ENCODE assay signal across 10 mouse cellular contexts in genomic region chr6:6861086-6861797, GRCm38 (mm10). TPM values are rescaled to one million over a fixed set of nuclear protein-coding genes. Genes with fewer than 3 reads are reported as not detected.
A peak's percentile ranks its signal among the peaks of the same experiment; 100 is the strongest.
DNase-seq lines count a peak whose midpoint lies in the region; ATAC-seq lines count a peak whose summit lies in the region.
"Had no signal": no experiment of that assay in that cellular context is flagged by ENCODE, and none has a peak within 500 bp of the region (broad histone marks: within the 10 kb centered on the region; RNA-seq: fewer than 3 reads in every experiment).

No protein-coding gene starts in this region.

- H3K9ac ChIP-seq in kidney, embryonic 16.5 days (replicated peaks; ENCODE audit: low read length): no peak overlapping the region
- H3K9ac ChIP-seq in embryonic facial prominence, embryonic 15.5 days: no peak overlapping the region
- no peak overlapping the region for H3K9ac ChIP-seq in limb, embryonic 15.5 days
- H3K9ac ChIP-seq: neural tube, embryonic 13.5 days had no signal

- H3K27me3 ChIP-seq in kidney, embryonic 16.5 days (ENCODE audit: insufficient read depth, low read length): peaks cover 91% of the 10 kb centered on the region
- peaks cover 89% of the 10 kb centered on the region for H3K27me3 ChIP-seq in embryonic facial prominence, embryonic 15.5 days
- peaks cover 92% of the 10 kb centered on the region for H3K27me3 ChIP-seq in limb, embryonic 15.5 days

- H3K4me3 ChIP-seq in kidney, embryonic 16.5 days (ENCODE audit: low read length): no peak overlapping the region
- H3K4me3 ChIP-seq in brown adipose tissue, adult 24 weeks (ENCODE audit: insufficient read depth, low read depth, low read length): 0 out of 2 replicates have a peak overlapping the region, but pooled peaks have one; percentile 26
- peak overlapping the region; percentile 30 for H3K4me3 ChIP-seq in embryonic facial prominence, embryonic 15.5 days (replicated peaks)
- peak overlapping the region; percentile 17 for H3K4me3 ChIP-seq in limb, embryonic 15.5 days
- H3K4me3 ChIP-seq: neural tube, embryonic 13.5 days had no signal

- H3K4me2 ChIP-seq in kidney, embryonic 16.5 days (replicated peaks; ENCODE audit: low read depth, low read length): peak overlapping the region; percentile 29; the same call in 1 of the 2 replicates
- peak overlapping the region; percentile 39 for H3K4me2 ChIP-seq in embryonic facial prominence, embryonic 15.5 days (replicated peaks)
- H3K4me2 ChIP-seq in limb, embryonic 15.5 days: peak overlapping the region; percentile 32

- under 1% methylated on average over 21 of the region's 21 CpGs for WGBS in kidney, embryonic 16.5 days
- WGBS in embryonic facial prominence, embryonic 15.5 days: 4% methylated on average over 21 of the region's 21 CpGs
- WGBS in limb, embryonic 15.5 days: 2% methylated on average over 21 of the region's 21 CpGs

- peaks cover 26% of the 10 kb centered on the region for H3K4me1 ChIP-seq in kidney, embryonic 16.5 days (ENCODE audit: insufficient read depth, low read length)
- peaks cover 6% of the 10 kb centered on the region; the same call in 1 of the 2 replicates for H3K4me1 ChIP-seq in brown adipose tissue, adult 24 weeks (ENCODE audit: control insufficient read depth, insufficient read depth, insufficient read length, low read length)
- H3K4me1 ChIP-seq in embryonic facial prominence, embryonic 15.5 days: peaks cover 37% of the 10 kb centered on the region
- peaks cover 43% of the 10 kb centered on the region for H3K4me1 ChIP-seq in limb, embryonic 15.5 days

- H3K27ac ChIP-seq in kidney, embryonic 16.5 days (ENCODE audit: low read length): no peak overlapping the region
- no peak overlapping the region for H3K27ac ChIP-seq in brown adipose tissue, adult 24 weeks (replicated peaks; ENCODE audit: low read depth, low read length)
- no peak overlapping the region for H3K27ac ChIP-seq in embryonic facial prominence, embryonic 15.5 days (replicated peaks)
- H3K27ac ChIP-seq in limb, embryonic 15.5 days: no peak overlapping the region
- H3K27ac ChIP-seq: neural tube, embryonic 13.5 days had no signal

- no peak for DNase-seq in kidney, adult 11 months
- DNase-seq in right cerebral cortex, postnatal 25 days: no peak
- DNase-seq in kidney, postnatal 10 days: no peak
- DNase-seq in cerebellum, adult 9-10 months: no peak
- DNase-seq: lung, adult 18-20 months had no signal

- no peaks in the 10 kb centered on the region for H3K36me3 ChIP-seq in kidney, embryonic 16.5 days (ENCODE audit: insufficient read depth, low read length)
- no peaks in the 10 kb centered on the region for H3K36me3 ChIP-seq in embryonic facial prominence, embryonic 15.5 days
- H3K36me3 ChIP-seq in limb, embryonic 15.5 days: no peaks in the 10 kb centered on the region
- H3K36me3 ChIP-seq: neural tube, embryonic 13.5 days had no signal

- ATAC-seq in kidney, embryonic 16.5 days (ENCODE audit: low FRiP score, low TSS enrichment): no peak
- no peak for ATAC-seq in embryonic facial prominence, embryonic 15.5 days (ENCODE audit: insufficient number of reproducible peaks, low FRiP score, low TSS enrichment, low read depth)
- no peak for ATAC-seq in limb, embryonic 15.5 days (ENCODE audit: insufficient number of reproducible peaks, low FRiP score, low TSS enrichment, low read depth)

- H3K9me3 ChIP-seq in kidney, embryonic 16.5 days (ENCODE audit: low read length): no peaks in the 10 kb centered on the region
- no peaks in the 10 kb centered on the region for H3K9me3 ChIP-seq in embryonic facial prominence, embryonic 15.5 days (replicated peaks)
- no peaks in the 10 kb centered on the region for H3K9me3 ChIP-seq in limb, embryonic 15.5 days
- H3K9me3 ChIP-seq: neural tube, embryonic 13.5 days had no signal

RNA-seq across cellular contexts. Expression of gene Dlx6, which starts 1.9 kb away (rescaled TPM):
- not detected in 2 replicates for polyA plus RNA-seq in kidney, embryonic 16.5 days (2015; fragmentation: Nextera tagmentation; extraction: Ambion mirVana)
- polyA plus RNA-seq in brown adipose tissue, adult 24 weeks (2012; ENCODE audit: insufficient read depth, insufficient read length, missing spikeins): not detected in 2 replicates
- 2.7 and 3.2 TPM in 2 replicates for polyA plus RNA-seq in embryonic facial prominence, embryonic 15.5 days (2015; fragmentation: Nextera tagmentation; extraction: Ambion mirVana)
- 1.5 and 1.7 TPM in 2 replicates for polyA plus RNA-seq in limb, embryonic 15.5 days (2015; fragmentation: Nextera tagmentation; extraction: Ambion mirVana)
- polyA plus RNA-seq: neural tube, embryonic 13.5 days had no signal

RNA-seq across cellular contexts. Expression of gene Dlx5, which starts 20.6 kb away (rescaled TPM):
- 0.22 and 0.47 TPM in 2 replicates for polyA plus RNA-seq in kidney, embryonic 16.5 days (2015; fragmentation: Nextera tagmentation; extraction: Ambion mirVana)
- not detected in 2 replicates for polyA plus RNA-seq in brown adipose tissue, adult 24 weeks (2012; ENCODE audit: insufficient read depth, insufficient read length, missing spikeins)
- 46.9 and 56.0 TPM in 2 replicates for polyA plus RNA-seq in embryonic facial prominence, embryonic 15.5 days (2015; fragmentation: Nextera tagmentation; extraction: Ambion mirVana)
- 47.5 and 53.8 TPM in 2 replicates for polyA plus RNA-seq in limb, embryonic 15.5 days (2015; fragmentation: Nextera tagmentation; extraction: Ambion mirVana)

Comparison
In these comparisons a context has a peak if more than half of its experiments do, and no peak if none do; other contexts are left out.
1. RNA of gene Dlx5, which starts 20.6 kb away (polyA plus RNA-seq): 46.9 to 56.0 TPM in embryonic facial prominence, embryonic 15.5 days and 47.5 to 53.8 TPM in limb, embryonic 15.5 days; 0.22 to 0.47 TPM in kidney, embryonic 16.5 days and not detected in brown adipose tissue, adult 24 weeks; every median in the first group is over 10 times any median in the second.
2. Peak in every context shown above with its lines, with median percentiles within 50 percentile points of each other: H3K4me2 ChIP-seq.